Mouse (Mus musculus) midbrain, embryonic 10.5 days (tissue): Measurements from ENCODE around the gene Tvp23b. TPM values are rescaled to one million over a fixed set of nuclear protein-coding genes. Genes with fewer than 3 reads are reported as not detected.
A peak's percentile ranks its signal among the peaks of the same experiment; 100 is the strongest.

Experiments
- DNase-seq: peaks from one replicate; pipeline ENCODE4 v3.0.0-alpha.2; 2017; ENCODE audit warnings: low spot score
- H3K27ac ChIP-seq: fragments of 300-500 bp; sonication (generic); replicated peaks from 2 replicates; pipeline ENCODE4 v1.5.1; 2016; ENCODE audit warnings: mild to moderate bottlenecking
- H3K27me3 ChIP-seq: fragments of 300-500 bp; sonication (generic); 2 replicates; pipeline ENCODE4 v1.6.1; 2016; ENCODE audit warnings: low read depth, mild to moderate bottlenecking; ENCODE audit not compliant: poor library complexity, severe bottlenecking
- H3K36me3 ChIP-seq: fragments of 300-500 bp; sonication (generic); 2 replicates; pipeline ENCODE4 v1.6.1; 2016; ENCODE audit warnings: mild to moderate bottlenecking, moderate library complexity
- H3K4me1 ChIP-seq: fragments of 300-500 bp; sonication (generic); 2 replicates; pipeline ENCODE4 v1.6.1; 2016
- H3K4me3 ChIP-seq: fragments of 300-500 bp; sonication (generic); 2 replicates; pipeline ENCODE4 v1.5.1; 2016; ENCODE audit warnings: mild to moderate bottlenecking, moderate library complexity
- H3K9me3 ChIP-seq: fragments of 300-500 bp; sonication (generic); replicated peaks from 2 replicates; pipeline ENCODE4 v1.6.1; 2016; ENCODE audit warnings: mild to moderate bottlenecking
- WGBS: fragments of 180-500 bp; shearing (Covaris S2); methylation state at CpG from one replicate; pipeline ENCODE4 v1.1.7; 2016; 5-methylcytosine and 5-hydroxymethylcytosine counted together
- polyA plus RNA-seq: library from polyadenylated mRNA; unstranded; fragments of >200 nt; fragmentation: Nextera tagmentation; extraction: Ambion mirVana; gene quantifications from 2 replicates; pipeline ENCODE4 v1.2.1, GENCODE M21; 2016

The Tvp23b gene
- polyA plus RNA-seq, 1 experiment from 2014 or later = 43.1 TPM

GRCm38 (mm10) chr11:62963292-62963691 lies 84.0 kb downstream of the Tvp23b start:
- Histone ChIP-seq H3K9me3 (no peaks in the 10 kb centered on the region), H3K36me3 (no peaks in the 10 kb centered on the region), H3K27me3 (no peaks in the 10 kb centered on the region), H3K4me1 (peaks cover 20% of the 10 kb centered on the region), H3K4me3 (no peak overlapping the region), H3K27ac (no peak overlapping the region)
- no peak for DNase-seq
- 79% methylated on average over 4 of the region's 4 CpGs for WGBS

- H3K27ac ChIP-seq = peak overlapping the region; percentile 83
- no peak for DNase-seq
- no peaks in the 10 kb centered on the region for H3K9me3 ChIP-seq
- WGBS = 50% methylated on average over 3 of the region's 3 CpGs
- no peaks in the 10 kb centered on the region for H3K36me3 ChIP-seq
- H3K27me3 ChIP-seq = no peaks in the 10 kb centered on the region
- peaks cover 20% of the 10 kb centered on the region for H3K4me1 ChIP-seq
- peak overlapping the region; percentile 45 for H3K4me3 ChIP-seq
These were observed 87.1 kb downstream of the Tvp23b start for GRCm38 (mm10) chr11:62966424-62966764.

Other genes starting within 250 kb of the Tvp23b start
- gene Lrrc75a, start 230.9 kb upstream of the Tvp23b start, polyA plus RNA-seq = 10.6 and 10.8 TPM in 2 replicates
- 38.7 and 40.9 TPM in 2 replicates for gene Mmgt2, start 230.8 kb upstream of the Tvp23b start, polyA plus RNA-seq
- 13.8 and 16.5 TPM in 2 replicates for gene Zfp287, start 147.6 kb upstream of the Tvp23b start, polyA plus RNA-seq
- gene Gm10428, start 126.4 kb upstream of the Tvp23b start, polyA plus RNA-seq = not detected in 2 replicates
- gene Zfp286, start 90.0 kb upstream of the Tvp23b start, polyA plus RNA-seq = 23.1 and 28.7 TPM in 2 replicates
- 2.4 and 4.3 TPM in 2 replicates for gene Trim16, start 59.2 kb upstream of the Tvp23b start, polyA plus RNA-seq
- gene Fbxw10, start 32.4 kb upstream of the Tvp23b start, polyA plus RNA-seq = 0.41 and 0.62 TPM in 2 replicates
- gene Cdrt4, start 71.7 kb downstream of the Tvp23b start, polyA plus RNA-seq = not detected in 2 replicates
- gene Tekt3, start 182.2 kb downstream of the Tvp23b start, polyA plus RNA-seq = not detected in 2 replicates
- gene Pmp22, start 249.5 kb downstream of the Tvp23b start, polyA plus RNA-seq = 25.3 and 28.4 TPM in 2 replicates